Mouse (Mus musculus): Measurements from ENCODE around the gene Rnf167.

DNA sequence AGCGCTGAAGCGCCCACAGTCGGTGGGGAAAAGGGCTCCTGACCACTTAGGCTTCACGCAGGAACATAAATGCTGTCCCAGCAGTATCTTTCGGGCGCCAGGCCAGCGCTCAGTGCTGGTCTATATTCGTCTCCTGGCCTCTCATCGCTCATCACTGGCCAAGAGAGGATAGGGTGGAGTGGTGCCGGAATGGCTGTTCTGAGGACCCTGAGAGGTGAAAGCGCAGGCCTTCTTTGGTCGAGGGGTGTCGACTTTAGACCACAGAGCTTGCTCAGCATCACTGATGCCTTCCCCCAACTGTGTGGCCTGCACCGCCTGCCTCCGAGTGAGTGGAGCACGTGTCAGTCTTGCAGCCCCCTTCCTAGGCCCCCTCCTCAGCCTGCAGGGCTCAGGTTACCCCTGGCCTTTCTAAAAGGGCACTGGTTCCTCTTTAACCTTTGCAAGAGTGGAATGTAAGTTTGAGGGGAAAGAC is 9.5 kb downstream of the Rnf167 start:
- TF ChIP-seq CTCF (IDR thresholded peaks at IDR 0.05; ENCODE audit: borderline replicate concordance, control insufficient read depth, extremely low read depth, insufficient read depth, low read length, poor library complexity) (no peak), POLR2A (IDR thresholded peaks at IDR 0.05; ENCODE audit: control insufficient read depth, extremely low read depth, insufficient read depth, low read length, poor library complexity) (no peak)
